Mouse (Mus musculus) spleen, adult 2 months (tissue): ENCODE data around the gene Hnrnpdl.

Experiments
- CTCF ChIP-seq: fragments of 200-500 bp; IDR thresholded peaks from 2 replicates; pipeline ENCODE4 v1.5.1; 2011; ENCODE audit warnings: mild to moderate bottlenecking, inconsistent platforms; ENCODE audit not compliant: insufficient read depth, insufficient read length, insufficient replicate concordance; ENCODE audit errors: extremely low read depth
- POLR2A ChIP-seq: fragments of 200-500 bp; IDR thresholded peaks from 2 replicates; pipeline ENCODE4 v1.6.1; 2011; ENCODE audit warnings: low read depth, low read length, inconsistent platforms

- TF ChIP-seq CTCF (no peak), POLR2A (no peak)
Observed at GRCm38 (mm10) chr5:100072557-100072956, 33.1 kb upstream of the Hnrnpdl start.
